Mouse (Mus musculus): ENCODE measurements around the gene Dna2. TPM values are rescaled to one million over a fixed set of nuclear protein-coding genes. Genes with fewer than 3 reads are reported as not detected.

Gene Dna2
- polyA plus RNA-seq, 1 experiment from 2014 or later: 5.8 TPM

- H3K9ac ChIP-seq (replicated peaks; ENCODE audit: low read length): no peak overlapping the region
- no peak overlapping the region for H3K4me2 ChIP-seq (ENCODE audit: low read length)
- DNase-seq: no peak
- H3K36me3 ChIP-seq (ENCODE audit: control insufficient read depth, insufficient read depth, low read length): peaks cover 76% of the 10 kb centered on the region
- no peaks in the 10 kb centered on the region for H3K4me1 ChIP-seq (ENCODE audit: control insufficient read depth, insufficient read depth, low read length)
- WGBS: 97% methylated on average over 11 of the region's 11 CpGs
- no peaks in the 10 kb centered on the region for H3K9me3 ChIP-seq (ENCODE audit: control insufficient read depth, low read length)
- H3K27me3 ChIP-seq (ENCODE audit: control insufficient read depth, insufficient read depth, low read length): no peaks in the 10 kb centered on the region
- H3K4me3 ChIP-seq (replicated peaks; ENCODE audit: low read depth, low read length): no peak overlapping the region
- no peak overlapping the region for H3K27ac ChIP-seq (replicated peaks; ENCODE audit: low read depth, low read length)
- ATAC-seq (ENCODE audit: low FRiP score, low TSS enrichment): no peak
Measured at GRCm38 (mm10) chr10:62965796-62966195, 19.0 kb downstream of the Dna2 start.

GRCm38 (mm10) chr10:62966291-62966690 lies 19.5 kb downstream of the Dna2 start:
- 96% methylated on average over 15 of the region's 15 CpGs for WGBS
- H3K4me1 ChIP-seq (ENCODE audit: control insufficient read depth, insufficient read depth, low read length): no peaks in the 10 kb centered on the region
- H3K4me3 ChIP-seq (replicated peaks; ENCODE audit: low read depth, low read length): no peak overlapping the region
- H3K4me2 ChIP-seq (ENCODE audit: low read length): no peak overlapping the region
- no peak for DNase-seq
- H3K9me3 ChIP-seq (ENCODE audit: control insufficient read depth, low read length): no peaks in the 10 kb centered on the region
- H3K9ac ChIP-seq (replicated peaks; ENCODE audit: low read length): no peak overlapping the region
- H3K36me3 ChIP-seq (ENCODE audit: control insufficient read depth, insufficient read depth, low read length): peaks cover 73% of the 10 kb centered on the region
- no peak for ATAC-seq (ENCODE audit: low FRiP score, low TSS enrichment)
- H3K27ac ChIP-seq (replicated peaks; ENCODE audit: low read depth, low read length): no peak overlapping the region
- H3K27me3 ChIP-seq (ENCODE audit: control insufficient read depth, insufficient read depth, low read length): no peaks in the 10 kb centered on the region

- 69% methylated on average over 16 of the region's 16 CpGs for WGBS
- Histone ChIP-seq H3K36me3 (ENCODE audit: control insufficient read depth, insufficient read depth, low read length) (peaks cover 40% of the 10 kb centered on the region), H3K4me1 (ENCODE audit: control insufficient read depth, insufficient read depth, low read length) (no peaks in the 10 kb centered on the region), H3K9ac (replicated peaks; ENCODE audit: low read length) (no peak overlapping the region), H3K27me3 (ENCODE audit: control insufficient read depth, insufficient read depth, low read length) (no peaks in the 10 kb centered on the region), H3K4me3 (replicated peaks; ENCODE audit: low read depth, low read length) (no peak overlapping the region), H3K27ac (replicated peaks; ENCODE audit: low read depth, low read length) (no peak overlapping the region), H3K4me2 (ENCODE audit: low read length) (no peak overlapping the region), H3K9me3 (ENCODE audit: control insufficient read depth, low read length) (no peaks in the 10 kb centered on the region)
- DNase-seq: no peak
- no peak for ATAC-seq (ENCODE audit: low FRiP score, low TSS enrichment)
Measured at GRCm38 (mm10) chr10:62971821-62972220, 25.0 kb downstream of the Dna2 start.

GRCm38 (mm10) chr10:62979667-62980038 lies 32.8 kb downstream of the Dna2 start:
- H3K36me3 ChIP-seq (ENCODE audit: control insufficient read depth, insufficient read depth, low read length): peaks cover 25% of the 10 kb centered on the region
- peak overlapping the region; percentile 97 for H3K4me3 ChIP-seq (replicated peaks; ENCODE audit: low read depth, low read length)
- ATAC-seq (ENCODE audit: low FRiP score, low TSS enrichment) (peak; percentile 4; the same call in 1 of the 2 replicates), DNase-seq (no peak)
- peak overlapping the region; percentile 64 for H3K4me2 ChIP-seq (ENCODE audit: low read length)
- WGBS: 5% methylated on average over 10 of the region's 10 CpGs
- H3K9ac ChIP-seq (replicated peaks; ENCODE audit: low read length): peak overlapping the region; percentile 98
- peaks cover 15% of the 10 kb centered on the region; the same call in 1 of the 2 replicates for H3K4me1 ChIP-seq (ENCODE audit: control insufficient read depth, insufficient read depth, low read length)
- H3K9me3 ChIP-seq (ENCODE audit: control insufficient read depth, low read length): no peaks in the 10 kb centered on the region
- peak overlapping the region; percentile 91 for H3K27ac ChIP-seq (replicated peaks; ENCODE audit: low read depth, low read length)
- no peaks in the 10 kb centered on the region for H3K27me3 ChIP-seq (ENCODE audit: control insufficient read depth, insufficient read depth, low read length)

GRCm38 (mm10) chr10:62980039-62980954 lies 33.5 kb downstream of the Dna2 start, which contains the start of gene Rufy2:
Gene Rufy2 (plus strand): TSS chr10:62980223.
- H3K36me3 ChIP-seq (ENCODE audit: control insufficient read depth, insufficient read depth, low read length): peaks cover 31% of the 10 kb centered on the region
- peak; percentile 94 for ATAC-seq (ENCODE audit: low FRiP score, low TSS enrichment)
- peaks cover 15% of the 10 kb centered on the region; the same call in 1 of the 2 replicates for H3K4me1 ChIP-seq (ENCODE audit: control insufficient read depth, insufficient read depth, low read length)
- peak within 1 kb of the TSS; percentile 64 for H3K4me2 ChIP-seq (ENCODE audit: low read length)
- no peaks in the 10 kb centered on the region for H3K27me3 ChIP-seq (ENCODE audit: control insufficient read depth, insufficient read depth, low read length)
- peak within 1 kb of the TSS; percentile 98 for H3K9ac ChIP-seq (replicated peaks; ENCODE audit: low read length)
- H3K9me3 ChIP-seq (ENCODE audit: control insufficient read depth, low read length): no peaks in the 10 kb centered on the region
- peak; percentile 94 for DNase-seq
- WGBS: under 1% methylated on average over 77 of the region's 77 CpGs
- peak within 1 kb of the TSS; percentile 91 for H3K27ac ChIP-seq (replicated peaks; ENCODE audit: low read depth, low read length)
- H3K4me3 ChIP-seq (replicated peaks; ENCODE audit: low read depth, low read length): peak within 1 kb of the TSS; percentile 97

- peaks cover 60% of the 10 kb centered on the region for H3K36me3 ChIP-seq (ENCODE audit: control insufficient read depth, insufficient read depth, low read length)
- ATAC-seq (ENCODE audit: low FRiP score, low TSS enrichment) (no peak), DNase-seq (no peak)
- no peak overlapping the region for H3K27ac ChIP-seq (replicated peaks; ENCODE audit: low read depth, low read length)
- H3K9ac ChIP-seq (replicated peaks; ENCODE audit: low read length): no peak overlapping the region
- H3K4me1 ChIP-seq (ENCODE audit: control insufficient read depth, insufficient read depth, low read length): peaks cover 15% of the 10 kb centered on the region; the same call in 1 of the 2 replicates
- no peaks in the 10 kb centered on the region for H3K27me3 ChIP-seq (ENCODE audit: control insufficient read depth, insufficient read depth, low read length)
- WGBS: 96% methylated on average over 11 of the region's 11 CpGs
- no peak overlapping the region for H3K4me2 ChIP-seq (ENCODE audit: low read length)
- no peaks in the 10 kb centered on the region for H3K9me3 ChIP-seq (ENCODE audit: control insufficient read depth, low read length)
- no peak overlapping the region for H3K4me3 ChIP-seq (replicated peaks; ENCODE audit: low read depth, low read length)
Measured at GRCm38 (mm10) chr10:62984072-62984471, 37.2 kb downstream of the Dna2 start.

GRCm38 (mm10) chr10:62984495-62984894 lies 37.7 kb downstream of the Dna2 start:
- Histone ChIP-seq H3K27me3 (ENCODE audit: control insufficient read depth, insufficient read depth, low read length) (no peaks in the 10 kb centered on the region), H3K9me3 (ENCODE audit: control insufficient read depth, low read length) (no peaks in the 10 kb centered on the region), H3K4me1 (ENCODE audit: control insufficient read depth, insufficient read depth, low read length) (peaks cover 13% of the 10 kb centered on the region; the same call in 1 of the 2 replicates), H3K4me3 (replicated peaks; ENCODE audit: low read depth, low read length) (no peak overlapping the region), H3K4me2 (ENCODE audit: low read length) (no peak overlapping the region), H3K27ac (replicated peaks; ENCODE audit: low read depth, low read length) (no peak overlapping the region), H3K9ac (replicated peaks; ENCODE audit: low read length) (no peak overlapping the region), H3K36me3 (ENCODE audit: control insufficient read depth, insufficient read depth, low read length) (peaks cover 64% of the 10 kb centered on the region)
- WGBS: 96% methylated on average over 6 of the region's 6 CpGs
- no peak for DNase-seq
- no peak for ATAC-seq (ENCODE audit: low FRiP score, low TSS enrichment)

- peaks cover 88% of the 10 kb centered on the region for H3K36me3 ChIP-seq (ENCODE audit: control insufficient read depth, insufficient read depth, low read length)
- H3K27me3 ChIP-seq (ENCODE audit: control insufficient read depth, insufficient read depth, low read length): no peaks in the 10 kb centered on the region
- 24% methylated on average over 3 of the region's 3 CpGs for WGBS
- no peaks in the 10 kb centered on the region for H3K4me1 ChIP-seq (ENCODE audit: control insufficient read depth, insufficient read depth, low read length)
- no peaks in the 10 kb centered on the region for H3K9me3 ChIP-seq (ENCODE audit: control insufficient read depth, low read length)
- ATAC-seq (ENCODE audit: low FRiP score, low TSS enrichment): no peak
- peak; percentile 62 for DNase-seq
- H3K4me2 ChIP-seq (ENCODE audit: low read length): no peak overlapping the region
- H3K9ac ChIP-seq (replicated peaks; ENCODE audit: low read length): no peak overlapping the region
- H3K4me3 ChIP-seq (replicated peaks; ENCODE audit: low read depth, low read length): no peak overlapping the region
- H3K27ac ChIP-seq (replicated peaks; ENCODE audit: low read depth, low read length): no peak overlapping the region
Measured at GRCm38 (mm10) chr10:62987341-62987740, 40.5 kb downstream of the Dna2 start.

- 94% methylated on average over 15 of the region's 15 CpGs for WGBS
- Histone ChIP-seq H3K9ac (replicated peaks; ENCODE audit: low read length) (no peak overlapping the region), H3K9me3 (ENCODE audit: control insufficient read depth, low read length) (no peaks in the 10 kb centered on the region), H3K27ac (replicated peaks; ENCODE audit: low read depth, low read length) (no peak overlapping the region), H3K4me2 (ENCODE audit: low read length) (no peak overlapping the region), H3K4me1 (ENCODE audit: control insufficient read depth, insufficient read depth, low read length) (no peaks in the 10 kb centered on the region), H3K27me3 (ENCODE audit: control insufficient read depth, insufficient read depth, low read length) (no peaks in the 10 kb centered on the region), H3K36me3 (ENCODE audit: control insufficient read depth, insufficient read depth, low read length) (peaks cover 88% of the 10 kb centered on the region), H3K4me3 (replicated peaks; ENCODE audit: low read depth, low read length) (no peak overlapping the region)
- ATAC-seq (ENCODE audit: low FRiP score, low TSS enrichment) (no peak), DNase-seq (no peak)
Measured at GRCm38 (mm10) chr10:62990636-62991035, 43.8 kb downstream of the Dna2 start.

All from midbrain, embryonic 14.5 days (tissue).